Mouse (Mus musculus): ENCODE measurements around the gene Syne1.

GRCm38 (mm10) chr10:5075724-5076123 is 475.6 kb downstream of the Syne1 start:
- TF ChIP-seq POLR2A (IDR thresholded peaks at IDR 0.05; ENCODE audit: borderline replicate concordance, low read depth, low read length): no peak
- TF ChIP-seq CTCF (IDR thresholded peaks at IDR 0.05; ENCODE audit: low read depth, low read length): no peak

Data from bone marrow macrophage, adult 2 months (primary cell).